Mouse (Mus musculus) forebrain, embryonic 16.5 days (tissue): Measurements from ENCODE around the gene Hdac7. TPM values are rescaled to one million over a fixed set of nuclear protein-coding genes. Genes with fewer than 3 reads are reported as not detected.

Source experiments
- ATAC-seq: fragments of 200-750 bp; cut with Nextera tagmentation; 2 replicates; pipeline ENCODE4 v1.8.0; 2017; ENCODE audit warnings: mild to moderate bottlenecking, moderate library complexity
- H3K27ac ChIP-seq: fragments of 300-500 bp; sonication (generic); 2 replicates; pipeline ENCODE4 v1.5.1; 2014; ENCODE audit warnings: low read length, control low read depth
- H3K27me3 ChIP-seq: fragments of 300-500 bp; sonication (generic); replicated peaks from 2 replicates; pipeline ENCODE4 v1.6.1; 2014; ENCODE audit warnings: low read length; ENCODE audit not compliant: control insufficient read depth, insufficient read depth
- H3K36me3 ChIP-seq: fragments of 300-500 bp; sonication (generic); 2 replicates; pipeline ENCODE4 v1.6.1; 2014; ENCODE audit not compliant: control insufficient read depth, insufficient read depth
- H3K4me1 ChIP-seq: fragments of 300-500 bp; sonication (generic); replicated peaks from 2 replicates; pipeline ENCODE4 v1.6.1; 2014; ENCODE audit warnings: low read length; ENCODE audit not compliant: control insufficient read depth, insufficient read depth
- H3K4me2 ChIP-seq: fragments of 300-500 bp; sonication (generic); 2 replicates; pipeline ENCODE4 v1.6.1; 2014; ENCODE audit warnings: mild to moderate bottlenecking, low read length, control low read depth
- H3K4me3 ChIP-seq: fragments of 300-500 bp; sonication (generic); replicated peaks from 2 replicates; pipeline ENCODE4 v1.5.1; 2014; ENCODE audit warnings: mild to moderate bottlenecking, low read length, control low read depth
- H3K9ac ChIP-seq: fragments of 300-500 bp; sonication (generic); replicated peaks from 2 replicates; pipeline ENCODE4 v1.6.1; 2014; ENCODE audit warnings: low read depth, low read length, control low read depth
- H3K9me3 ChIP-seq: fragments of 300-500 bp; sonication (generic); 2 replicates; pipeline ENCODE4 v1.6.1; 2016; ENCODE audit warnings: low read length; ENCODE audit not compliant: control insufficient read depth
- WGBS: fragments of 180-500 bp; shearing (Covaris S2); extraction: QIAGEN DNeasy Blood & Tissue Kit; methylation state at CpG from one replicate; pipeline ENCODE4 v1.1.7; 2014; 5-methylcytosine and 5-hydroxymethylcytosine counted together
- polyA plus RNA-seq: library from polyadenylated mRNA; unstranded; fragments of >200 nt; fragmentation: Nextera tagmentation; extraction: Ambion mirVana; gene quantifications from 2 replicates; pipeline ENCODE4 v1.2.1, GENCODE M21; 2015

The Hdac7 gene
- polyA plus RNA-seq, 1 experiment from 2014 or later: 31.1 TPM

DNA sequence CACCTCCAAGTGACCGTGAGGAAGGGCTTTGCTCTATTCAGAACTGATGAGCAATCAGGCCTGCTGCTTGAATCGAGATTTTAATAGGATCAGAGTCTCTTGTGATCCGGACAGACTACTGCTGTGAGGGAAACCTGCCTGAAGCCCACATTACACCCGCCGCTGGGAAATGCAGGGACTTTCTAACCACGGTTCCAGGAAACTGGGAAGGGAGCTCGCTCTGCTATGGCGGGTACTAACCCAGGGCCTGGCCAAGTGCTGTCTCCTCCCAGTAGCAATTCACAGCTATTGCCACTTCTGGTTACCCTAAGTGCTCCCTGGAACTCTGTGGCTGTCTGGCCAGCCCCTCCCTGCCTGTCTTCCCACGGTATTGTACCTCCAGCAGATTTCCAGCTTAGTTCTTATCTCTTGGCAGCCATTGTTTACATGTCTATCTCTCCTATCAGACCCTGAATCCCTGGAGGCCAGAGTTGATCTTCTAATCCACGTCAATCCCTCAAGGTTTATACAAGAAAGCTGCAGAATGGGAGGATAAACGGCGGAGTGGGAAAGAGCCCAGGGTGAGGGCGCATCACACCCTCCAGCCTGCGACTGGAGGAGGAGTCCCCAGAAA is 18.7 kb upstream of the Hdac7 start:
- no peak overlapping the region for H3K27ac ChIP-seq
- no peak for ATAC-seq
- no peak overlapping the region for H3K4me2 ChIP-seq
- no peak overlapping the region for H3K4me3 ChIP-seq
- H3K36me3 ChIP-seq: no peaks in the 10 kb centered on the region
- WGBS: 31% methylated on average over 14 of the region's 14 CpGs
- no peaks in the 10 kb centered on the region for H3K4me1 ChIP-seq
- peaks cover 6% of the 10 kb centered on the region for H3K9me3 ChIP-seq
- no peaks in the 10 kb centered on the region for H3K27me3 ChIP-seq
- no peak overlapping the region for H3K9ac ChIP-seq

DNA sequence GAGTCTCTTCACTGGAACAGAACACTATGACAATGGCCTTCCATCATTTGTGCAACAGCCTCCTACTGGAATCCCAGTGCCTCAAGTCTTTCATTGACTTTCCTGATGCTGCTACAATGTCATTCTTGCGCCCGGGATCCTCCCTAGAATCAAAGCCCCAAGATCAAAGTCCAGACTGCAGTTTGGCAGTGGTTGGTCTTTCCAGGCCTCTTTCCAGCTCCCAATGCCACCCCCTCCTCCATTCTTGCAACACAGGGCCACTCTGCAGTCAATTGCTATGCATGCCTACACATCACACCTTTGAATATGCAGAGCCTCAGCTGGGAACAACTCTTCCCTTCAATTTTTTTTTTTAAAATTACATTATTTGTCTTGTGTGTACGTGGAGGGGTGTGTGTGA is 16.1 kb upstream of the Hdac7 start:
- Histone ChIP-seq H3K36me3 (no peaks in the 10 kb centered on the region), H3K4me3 (no peak overlapping the region), H3K4me1 (no peaks in the 10 kb centered on the region), H3K9ac (no peak overlapping the region), H3K4me2 (no peak overlapping the region), H3K9me3 (no peaks in the 10 kb centered on the region), H3K27ac (no peak overlapping the region), H3K27me3 (no peaks in the 10 kb centered on the region)
- 77% methylated on average over 3 of the region's 3 CpGs for WGBS
- no peak for ATAC-seq

DNA sequence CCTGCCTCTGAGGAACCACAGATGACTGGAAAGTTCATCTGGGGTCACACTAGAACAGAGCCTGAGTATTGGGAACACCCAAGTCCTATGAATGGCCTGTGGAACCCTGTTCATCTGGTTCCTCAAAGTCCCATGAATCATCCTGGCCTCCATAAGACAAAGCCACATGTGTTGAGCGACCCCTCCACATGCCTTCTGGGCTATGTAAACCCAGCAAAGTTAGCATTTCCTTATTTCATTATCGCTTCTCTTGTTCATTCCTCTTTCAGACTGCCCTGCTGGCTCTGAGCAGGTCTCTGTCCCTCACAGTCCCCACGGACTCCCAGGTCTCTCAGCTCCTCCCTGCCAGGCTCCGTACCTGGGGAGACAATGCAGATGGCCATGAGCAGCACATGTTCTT is 14.1 kb upstream of the Hdac7 start:
- H3K27ac ChIP-seq: no peak overlapping the region
- H3K4me3 ChIP-seq: no peak overlapping the region
- H3K9ac ChIP-seq: no peak overlapping the region
- 82% methylated on average over 4 of the region's 4 CpGs for WGBS
- no peaks in the 10 kb centered on the region for H3K9me3 ChIP-seq
- H3K27me3 ChIP-seq: no peaks in the 10 kb centered on the region
- no peak overlapping the region for H3K4me2 ChIP-seq
- H3K4me1 ChIP-seq: no peaks in the 10 kb centered on the region
- H3K36me3 ChIP-seq: no peaks in the 10 kb centered on the region
- no peak for ATAC-seq

DNA sequence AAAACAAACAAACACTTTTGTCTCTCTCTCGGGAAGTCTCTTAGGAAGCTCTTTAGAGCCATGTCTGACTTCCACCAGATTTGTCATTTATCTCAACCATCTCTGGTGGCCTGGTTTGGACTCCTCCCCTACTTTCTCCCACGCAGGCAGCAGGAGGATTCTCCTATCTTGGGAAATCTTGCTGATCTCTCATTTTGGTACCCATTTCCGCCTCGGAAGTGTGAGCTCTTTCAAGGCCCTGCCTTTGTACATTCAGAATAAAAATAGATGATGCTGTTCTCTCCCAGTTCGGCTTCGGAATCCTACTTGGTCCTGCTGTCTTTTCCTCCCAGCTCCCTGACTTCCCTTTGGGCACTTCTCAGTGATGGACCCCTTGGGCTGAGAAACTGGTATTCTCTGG is 10.2 kb upstream of the Hdac7 start:
- no peaks in the 10 kb centered on the region for H3K36me3 ChIP-seq
- WGBS: 69% methylated on average over 6 of the region's 6 CpGs
- no peak overlapping the region for H3K9ac ChIP-seq
- no peak for ATAC-seq
- H3K9me3 ChIP-seq: no peaks in the 10 kb centered on the region
- no peak overlapping the region for H3K27ac ChIP-seq
- no peak overlapping the region for H3K4me3 ChIP-seq
- H3K4me1 ChIP-seq: no peaks in the 10 kb centered on the region
- H3K27me3 ChIP-seq: no peaks in the 10 kb centered on the region
- H3K4me2 ChIP-seq: no peak overlapping the region

DNA sequence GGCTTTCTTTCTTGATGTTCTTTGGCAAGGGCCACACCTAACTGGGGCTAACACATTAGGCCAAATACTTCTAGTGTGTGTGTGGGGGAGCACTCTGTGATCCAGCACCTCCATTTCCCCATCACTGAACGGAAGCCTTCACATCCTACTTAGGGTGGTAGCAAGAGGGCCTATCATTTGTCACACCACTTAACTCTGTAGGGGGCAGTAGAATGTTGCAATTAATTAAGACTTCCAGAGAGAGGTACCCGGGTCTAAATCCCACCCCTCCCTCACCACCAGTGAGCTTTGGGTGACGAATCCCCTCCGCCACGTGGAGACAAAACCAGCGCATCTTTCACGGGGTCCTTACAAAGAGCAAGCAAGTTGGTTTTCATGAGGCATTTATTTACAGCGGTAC is 9.8 kb upstream of the Hdac7 start:
- no peak overlapping the region for H3K9ac ChIP-seq
- H3K9me3 ChIP-seq: no peaks in the 10 kb centered on the region
- H3K27ac ChIP-seq: no peak overlapping the region
- no peak overlapping the region for H3K4me3 ChIP-seq
- H3K4me2 ChIP-seq: no peak overlapping the region
- WGBS: 43% methylated on average over 8 of the region's 8 CpGs
- no peaks in the 10 kb centered on the region for H3K36me3 ChIP-seq
- no peak for ATAC-seq
- 0 out of 2 replicates have a peak, but pooled peaks cover 5% of the 10 kb centered on the region for H3K4me1 ChIP-seq
- H3K27me3 ChIP-seq: no peaks in the 10 kb centered on the region

DNA sequence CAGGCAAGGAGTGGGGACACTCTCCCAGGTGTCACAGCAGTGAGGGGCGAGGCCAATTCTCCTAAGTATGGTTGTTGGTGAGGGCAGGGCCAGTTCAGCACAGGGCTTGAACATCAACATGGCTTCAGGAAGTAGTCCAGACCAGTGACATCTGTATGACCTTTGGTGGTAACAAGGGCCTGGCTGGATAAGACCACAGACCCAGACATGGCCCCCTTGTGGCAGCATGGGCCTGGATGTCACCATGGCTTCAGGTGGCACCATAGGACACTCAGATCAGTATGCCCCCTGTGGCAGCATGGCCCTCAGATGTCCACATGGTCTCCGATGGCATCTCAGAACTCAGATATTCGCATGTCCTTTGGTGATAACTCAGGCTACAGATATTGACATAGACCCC is 8.0 kb upstream of the Hdac7 start:
- Histone ChIP-seq H3K9ac (no peak overlapping the region), H3K4me3 (no peak overlapping the region), H3K9me3 (no peaks in the 10 kb centered on the region), H3K27ac (no peak overlapping the region), H3K4me1 (0 out of 2 replicates have a peak, but pooled peaks cover 5% of the 10 kb centered on the region), H3K36me3 (no peaks in the 10 kb centered on the region), H3K4me2 (no peak overlapping the region), H3K27me3 (no peaks in the 10 kb centered on the region)
- no peak for ATAC-seq
- 90% methylated on average over 3 of the region's 3 CpGs for WGBS

DNA sequence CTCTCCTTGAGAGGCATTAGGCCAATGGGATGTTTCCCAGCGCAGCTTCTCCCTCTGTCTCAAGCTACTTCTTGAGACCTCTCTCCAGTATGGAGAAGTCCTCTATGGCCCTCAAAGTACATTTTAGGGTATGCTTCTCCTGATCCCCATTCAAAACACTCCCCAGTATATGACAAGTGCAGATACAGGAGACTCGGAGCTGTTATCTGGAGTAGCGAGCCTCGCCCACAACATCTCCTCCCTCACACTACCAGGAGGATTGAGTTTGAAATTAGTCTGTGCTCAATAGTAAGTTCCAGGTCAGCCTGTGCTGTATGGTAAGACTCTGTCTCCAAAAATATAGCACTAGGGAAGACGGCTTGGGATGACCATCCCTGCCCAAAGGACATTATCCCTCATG is 6.7 kb upstream of the Hdac7 start:
- no peak overlapping the region for H3K4me2 ChIP-seq
- no peak for ATAC-seq
- no peak overlapping the region for H3K27ac ChIP-seq
- no peak overlapping the region for H3K9ac ChIP-seq
- 91% methylated on average over 5 of the region's 5 CpGs for whole genome bisulfite sequencing
- 0 out of 2 replicates have a peak, but pooled peaks cover 5% of the 10 kb centered on the region for H3K4me1 ChIP-seq
- H3K4me3 ChIP-seq: no peak overlapping the region
- H3K27me3 ChIP-seq: no peaks in the 10 kb centered on the region
- H3K9me3 ChIP-seq: no peaks in the 10 kb centered on the region
- no peaks in the 10 kb centered on the region for H3K36me3 ChIP-seq

DNA sequence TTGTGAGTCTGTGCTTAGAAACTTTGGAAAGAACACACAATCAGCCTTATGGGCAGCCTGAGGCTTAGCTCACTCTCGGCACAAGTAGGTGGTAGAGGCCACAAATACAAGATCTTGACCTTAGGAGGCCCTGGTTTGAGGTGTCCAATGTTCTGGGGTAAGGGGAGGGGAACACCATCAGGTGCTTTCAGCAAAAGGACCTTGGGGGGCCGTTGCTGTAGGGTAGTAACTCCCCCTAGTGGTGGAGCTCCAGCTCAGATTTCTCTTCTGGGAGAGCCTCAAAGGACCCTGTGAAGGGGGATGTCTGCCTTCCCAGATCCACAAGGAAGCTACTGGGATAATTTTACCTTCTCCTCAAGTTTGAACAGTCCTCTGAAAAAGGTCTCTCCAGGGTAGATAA is 6.1 kb upstream of the Hdac7 start:
- ATAC-seq: peak; percentile 13; the same call in 1 of the 2 replicates

DNA sequence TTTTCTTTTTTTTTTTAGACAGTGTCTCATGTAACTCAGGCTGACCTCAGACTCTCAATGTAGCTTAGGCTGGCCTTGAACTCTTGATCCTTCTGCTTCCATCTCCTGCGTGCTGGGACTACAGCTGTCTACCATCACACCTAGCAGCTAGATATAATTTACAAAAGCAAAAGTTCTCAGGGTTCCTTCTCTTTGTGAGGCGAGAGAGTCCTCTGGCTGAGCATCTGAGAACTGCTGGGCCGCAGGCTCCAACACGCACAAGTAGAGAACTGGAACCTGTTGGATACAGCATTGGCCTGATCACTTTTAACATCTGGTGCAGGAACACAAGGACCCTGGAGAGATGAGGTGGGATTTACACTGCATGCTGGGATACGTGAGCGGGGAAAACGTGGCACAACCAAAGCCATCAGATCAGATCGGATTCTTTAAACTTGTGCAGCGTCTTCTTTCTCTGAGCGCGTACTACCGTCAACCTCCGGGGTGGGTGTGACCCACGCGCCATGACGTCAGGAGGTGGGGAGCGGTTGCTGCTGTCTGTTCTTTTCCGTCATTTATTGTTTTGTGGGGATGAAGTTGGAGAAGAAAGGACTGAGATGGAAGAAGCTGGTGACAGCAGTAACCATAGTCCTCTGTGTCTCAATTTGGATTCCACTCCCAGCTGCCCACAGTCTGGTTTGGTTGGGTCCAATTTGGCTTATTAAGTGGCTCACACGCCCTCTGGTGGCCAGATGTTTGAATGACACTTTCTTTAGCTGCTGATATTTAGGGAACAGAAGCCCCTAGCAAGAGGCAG is 5.0 kb upstream of the Hdac7 start:
- ATAC-seq: peak; percentile 82
- 9% methylated on average over 19 of the region's 19 CpGs for WGBS
- no peaks in the 10 kb centered on the region for H3K27me3 ChIP-seq

More for the DNA sequence above, 6.1 kb upstream of the Hdac7 start:
- Histone ChIP-seq H3K4me1 (0 out of 2 replicates have a peak, but pooled peaks cover 5% of the 10 kb centered on the region), H3K4me2 (no peak overlapping the region), H3K4me3 (no peak overlapping the region), H3K9ac (no peak overlapping the region), H3K9me3 (no peaks in the 10 kb centered on the region), H3K27me3 (no peaks in the 10 kb centered on the region), H3K36me3 (no peaks in the 10 kb centered on the region), H3K27ac (no peak overlapping the region)
- WGBS: 23% methylated on average over 2 of the region's 2 CpGs

More for the DNA sequence above, 5.0 kb upstream of the Hdac7 start:
- Histone ChIP-seq H3K27ac (no peak overlapping the region), H3K4me1 (0 out of 2 replicates have a peak, but pooled peaks cover 5% of the 10 kb centered on the region), H3K9me3 (no peaks in the 10 kb centered on the region), H3K4me3 (peak overlapping the region; percentile 38), H3K36me3 (no peaks in the 10 kb centered on the region), H3K9ac (peak overlapping the region; percentile 24; the same call in 1 of the 2 replicates), H3K4me2 (peak overlapping the region; percentile 63)
